Mouse (Mus musculus) cerebral cortex, adult 2 months (tissue): ENCODE results near the gene Klhl18.

ENCODE experiments used
- WGBS: fragments of 180-500 bp; shearing (Covaris S2); methylation state at CpG from one replicate; pipeline ENCODE4 v1.1.7; 2018; 5-methylcytosine and 5-hydroxymethylcytosine counted together

Klhl18 gene

GRCm38 (mm10) chr9:110419511-110420112, 56.9 kb downstream of the Klhl18 start, which contains the start of gene Ngp:
Ngp (plus strand) TSS chr9:110419747.
- 89% methylated on average over 12 of the region's 12 CpGs for WGBS

DNA sequence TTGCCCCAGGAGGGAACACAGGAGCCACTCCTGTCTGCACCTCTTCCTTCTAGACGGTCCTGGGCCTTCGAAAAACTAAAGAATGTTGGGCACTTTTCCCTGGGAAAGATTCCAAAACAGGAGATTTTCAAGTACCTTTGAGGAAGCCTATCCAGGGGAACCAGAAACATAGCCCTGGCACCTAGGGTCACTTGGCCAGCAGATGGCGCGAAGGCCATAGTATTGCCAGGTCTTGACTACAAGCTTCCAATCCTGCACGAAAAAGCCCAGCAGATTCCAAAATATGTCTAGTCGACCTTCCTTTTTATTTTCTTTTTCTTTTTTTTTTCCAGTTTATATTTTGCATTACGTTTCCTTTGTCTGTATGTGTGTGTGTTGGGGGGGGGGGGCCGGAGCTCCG, 62.7 kb downstream of the Klhl18 start:
- WGBS: 47% methylated on average over 9 of the region's 9 CpGs

- WGBS: 48% methylated on average over 7 of the region's 7 CpGs
Observed at GRCm38 (mm10) chr9:110412926-110413325, 63.6 kb downstream of the Klhl18 start.

GRCm38 (mm10) chr9:110410908-110411887, 65.3 kb downstream of the Klhl18 start:
- 27% methylated on average over 6 of the region's 6 CpGs for WGBS

- WGBS: under 1% methylated on average over 39 of the region's 39 CpGs
Observed at GRCm38 (mm10) chr9:110408099-110408773, 68.3 kb downstream of the Klhl18 start, which contains the start of gene Ptpn23. Ptpn23 (minus strand) TSS chr9:110408213.

- WGBS: 2% methylated on average over 40 of the region's 41 CpGs
Observed at GRCm38 (mm10) chr9:110407311-110408098, 69.0 kb downstream of the Klhl18 start.

DNA sequence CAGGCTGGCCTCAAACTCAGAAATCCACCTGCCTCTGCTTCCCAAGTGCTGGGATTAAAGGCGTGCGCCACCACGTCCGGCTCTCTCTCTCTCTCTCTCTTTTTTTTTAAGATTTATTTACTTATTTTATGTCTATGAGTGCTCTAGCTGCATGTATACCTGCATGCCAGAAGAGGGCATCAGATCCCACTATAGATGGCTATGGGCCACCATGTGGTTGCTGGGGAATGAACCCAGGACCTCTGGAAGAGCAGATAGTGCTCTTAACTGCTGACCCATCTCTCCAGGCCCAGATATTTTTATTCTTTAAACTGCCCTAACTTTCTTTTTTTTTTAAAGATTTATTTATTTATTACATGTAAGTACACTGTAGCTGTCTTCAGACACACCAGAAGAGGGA, 73.3 kb downstream of the Klhl18 start:
- WGBS: 90% methylated on average over 4 of the region's 4 CpGs

- WGBS: 94% methylated on average over 2 of the region's 2 CpGs
Observed at GRCm38 (mm10) chr9:110402731-110403130, 73.8 kb downstream of the Klhl18 start.

DNA sequence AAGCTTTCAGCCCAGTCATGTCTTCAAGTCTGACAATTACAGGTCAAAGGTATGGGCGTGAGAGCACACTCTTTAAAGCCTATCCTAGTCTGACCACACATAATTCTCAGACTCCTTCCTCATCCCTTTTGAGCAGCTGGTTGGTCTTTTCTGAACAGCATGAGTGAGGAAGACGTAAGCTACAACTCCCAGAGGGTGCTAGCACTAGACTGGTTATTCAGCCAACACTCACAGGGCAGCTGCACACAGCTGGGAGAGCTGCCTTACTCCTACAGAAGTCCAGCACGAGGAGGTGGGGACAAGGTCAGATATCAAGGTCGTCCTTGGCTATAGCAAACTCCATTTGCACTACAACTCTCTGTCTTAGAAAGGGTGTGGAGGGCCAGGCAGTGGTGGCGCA, 75.8 kb downstream of the Klhl18 start:
- 68% methylated on average over 5 of the region's 5 CpGs for WGBS

GRCm38 (mm10) chr9:110393295-110393694, 83.2 kb downstream of the Klhl18 start:
- WGBS: 69% methylated on average over 4 of the region's 4 CpGs

DNA sequence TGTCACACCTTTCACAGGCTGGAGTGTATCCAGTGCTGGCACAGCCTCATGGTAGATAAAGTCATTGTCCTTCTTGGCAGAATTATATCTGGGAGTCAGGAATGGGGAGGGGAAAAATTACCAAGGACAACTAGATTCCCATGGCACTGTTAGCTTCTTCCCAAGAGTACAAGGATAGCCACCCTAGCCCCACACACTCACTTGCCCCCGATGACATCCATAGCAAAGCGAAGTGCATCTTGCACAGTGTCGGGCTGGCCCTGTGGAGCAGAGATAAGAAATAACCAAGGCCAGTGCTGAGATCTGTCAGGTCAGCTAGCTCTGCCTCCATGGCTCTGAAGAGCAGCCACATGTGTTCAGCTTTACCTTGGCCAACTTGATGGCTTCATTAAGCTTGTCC, 85.7 kb downstream of the Klhl18 start:
- 92% methylated on average over 3 of the region's 3 CpGs for WGBS

GRCm38 (mm10) chr9:110388011-110388410, 88.5 kb downstream of the Klhl18 start:
- 94% methylated on average over 7 of the region's 7 CpGs for WGBS

GRCm38 (mm10) chr9:110384369-110384929, 92.0 kb downstream of the Klhl18 start:
- WGBS: 68% methylated on average over 7 of the region's 7 CpGs

DNA sequence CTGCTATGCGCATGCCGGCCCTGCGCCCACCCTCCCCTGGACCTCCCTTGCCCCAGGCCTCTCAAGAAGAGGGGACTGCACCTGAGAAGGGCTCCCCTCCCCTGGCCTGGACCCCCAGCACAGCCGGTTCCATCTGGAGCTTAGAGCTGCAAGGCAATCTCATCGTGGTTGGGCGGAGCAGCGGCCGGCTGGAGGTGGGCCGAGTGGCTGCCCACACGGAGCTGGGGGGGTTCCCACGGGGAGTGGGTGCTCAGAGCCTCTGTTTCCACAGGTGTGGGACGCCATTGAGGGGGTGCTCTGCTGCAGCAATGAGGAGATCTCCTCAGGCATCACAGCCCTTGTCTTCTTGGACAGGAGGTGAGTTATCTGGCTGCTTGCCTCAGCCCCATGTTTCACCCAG, 95.2 kb downstream of the Klhl18 start:
- 68% methylated on average over 12 of the region's 12 CpGs for WGBS

GRCm38 (mm10) chr9:110380662-110381061, 95.8 kb downstream of the Klhl18 start:
- WGBS: 56% methylated on average over 21 of the region's 21 CpGs

DNA sequence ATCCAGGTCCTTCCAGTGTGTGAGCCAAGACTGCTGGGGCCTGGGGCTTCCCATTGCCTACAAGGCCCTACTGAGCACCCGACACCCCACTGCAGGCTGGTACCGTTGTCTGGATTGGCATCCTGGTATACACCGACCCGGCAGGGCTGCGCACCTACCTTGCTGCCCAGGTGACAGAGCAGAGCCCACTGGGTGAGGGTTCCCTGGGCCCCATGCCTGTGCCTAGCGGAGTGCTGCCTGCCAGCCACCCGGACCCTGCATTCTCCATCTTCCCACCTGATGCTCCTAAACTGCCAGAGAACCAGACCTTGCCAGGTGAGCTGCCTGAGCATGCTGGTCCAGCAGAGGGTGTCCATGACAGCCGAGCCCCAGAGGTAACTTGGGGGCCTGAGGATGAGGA, 97.1 kb downstream of the Klhl18 start:
- WGBS: 96% methylated on average over 8 of the region's 8 CpGs

DNA sequence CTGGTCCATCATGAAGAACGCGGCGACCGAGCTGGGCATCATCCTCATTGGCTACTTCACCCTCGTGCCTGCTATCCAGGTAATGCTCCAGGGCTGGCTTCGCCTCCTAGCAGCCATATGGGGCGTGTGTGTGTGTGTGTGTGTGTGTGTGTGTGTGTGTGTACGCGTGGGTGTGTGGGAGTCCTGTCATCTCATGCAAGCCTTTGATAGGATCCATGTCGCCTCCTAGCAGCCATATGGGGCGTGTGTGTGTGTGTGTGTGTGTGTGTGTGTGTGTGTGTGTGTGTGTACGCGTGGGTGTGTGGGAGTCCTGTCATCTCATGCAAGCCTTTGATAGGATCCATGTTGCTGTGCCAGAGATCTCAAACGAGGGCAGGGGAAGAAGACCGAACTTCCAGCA, 98.8 kb downstream of the Klhl18 start:
- WGBS: 55% methylated on average over 14 of the region's 15 CpGs
